Mouse (Mus musculus) adrenal gland, adult 2 months (tissue): Measurements from ENCODE around the gene Nxph3. TPM values are rescaled to one million over a fixed set of nuclear protein-coding genes. Genes with fewer than 3 reads are reported as not detected.
A peak's percentile ranks its signal among the peaks of the same experiment; 100 is the strongest.
"Not testable (repeated sequence)": the region's sequence is repeated elsewhere in the genome, so short reads cannot be mapped to it uniquely, and the experiment has no call there.

Experiments used
- DNase-seq: peaks from one replicate; pipeline ENCODE4 v3.0.0; 2021
- polyA plus RNA-seq: library from polyadenylated mRNA; depleted of rRNA; stranded (reverse); fragments of >200 nt; gene quantifications from 2 replicates; pipeline ENCODE4 v1.2.3, GENCODE M21; 2012
- total RNA-seq, 2 experiments: library from RNA; stranded (reverse); gene quantifications; 2 replicates each; pipeline ENCODE4 v1.2.3; 2021

The Nxph3 gene
- total and polyA plus RNA-seq, 3 experiments, result 1.6 to 6.2 (median 1.9) TPM

DNA sequence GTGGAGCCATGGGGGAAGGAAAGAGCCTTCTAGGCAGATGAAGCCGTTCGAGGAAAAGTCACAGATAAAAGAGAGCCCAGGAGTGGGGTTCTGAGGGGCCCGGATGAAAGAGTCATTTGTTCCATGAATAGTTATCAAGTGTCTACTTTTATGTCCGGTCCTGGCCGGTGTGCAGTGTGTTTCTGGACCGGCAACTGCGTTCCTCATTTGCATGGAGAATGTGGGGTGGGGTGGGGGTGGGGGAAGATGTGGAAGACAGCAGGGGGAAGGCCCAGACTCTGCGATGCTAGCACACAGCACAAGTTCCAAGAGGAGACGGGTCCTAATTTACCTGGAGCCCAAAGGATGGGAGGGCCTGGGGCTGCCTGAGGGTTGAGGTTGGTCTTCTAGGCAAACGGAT lies 4.9 kb upstream of the Nxph3 start:
- DNase-seq, result no peak

DNA sequence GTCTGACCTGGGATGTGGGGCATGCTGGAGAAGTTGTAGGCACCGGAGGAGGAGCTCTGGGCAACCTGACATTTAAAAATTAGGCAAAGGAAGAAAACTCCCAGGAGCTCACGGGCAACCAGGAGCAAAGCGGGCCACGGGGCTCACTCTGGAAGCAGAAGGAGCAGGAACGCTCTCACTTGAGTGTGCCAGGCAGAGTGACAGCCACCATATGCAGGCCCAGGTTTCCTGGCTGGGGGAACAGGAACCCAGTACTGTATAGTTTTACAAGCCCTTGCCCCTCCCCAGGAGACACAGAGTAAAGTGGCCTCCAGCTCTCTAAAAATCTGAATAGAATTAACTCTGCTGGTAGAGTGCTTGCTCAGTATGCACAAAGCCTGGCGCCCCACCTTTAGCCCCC lies 2.8 kb upstream of the Nxph3 start:
- no peak for DNase-seq

DNA sequence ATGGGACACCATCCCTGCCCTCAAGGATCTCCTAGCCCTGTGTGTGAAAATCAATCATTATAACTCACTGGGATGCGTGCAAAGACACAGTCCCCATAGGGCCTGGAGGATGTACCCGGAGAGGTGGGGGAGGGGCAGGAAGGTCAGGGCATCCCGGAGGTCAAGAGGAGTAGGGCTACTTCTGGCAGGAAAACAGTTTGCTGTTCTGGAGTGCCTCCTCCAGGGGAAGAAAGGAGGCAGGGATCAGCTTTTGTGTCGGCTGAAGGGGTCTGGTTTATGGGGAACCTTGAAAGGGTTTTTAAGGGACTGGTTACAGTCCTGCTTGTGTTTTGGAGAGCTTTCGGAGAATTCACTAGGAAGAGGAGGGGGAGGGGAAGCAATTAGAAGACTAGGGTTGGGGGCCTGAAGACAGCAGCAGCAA lies 2.1 kb upstream of the Nxph3 start:
- no peak for DNase-seq

DNA sequence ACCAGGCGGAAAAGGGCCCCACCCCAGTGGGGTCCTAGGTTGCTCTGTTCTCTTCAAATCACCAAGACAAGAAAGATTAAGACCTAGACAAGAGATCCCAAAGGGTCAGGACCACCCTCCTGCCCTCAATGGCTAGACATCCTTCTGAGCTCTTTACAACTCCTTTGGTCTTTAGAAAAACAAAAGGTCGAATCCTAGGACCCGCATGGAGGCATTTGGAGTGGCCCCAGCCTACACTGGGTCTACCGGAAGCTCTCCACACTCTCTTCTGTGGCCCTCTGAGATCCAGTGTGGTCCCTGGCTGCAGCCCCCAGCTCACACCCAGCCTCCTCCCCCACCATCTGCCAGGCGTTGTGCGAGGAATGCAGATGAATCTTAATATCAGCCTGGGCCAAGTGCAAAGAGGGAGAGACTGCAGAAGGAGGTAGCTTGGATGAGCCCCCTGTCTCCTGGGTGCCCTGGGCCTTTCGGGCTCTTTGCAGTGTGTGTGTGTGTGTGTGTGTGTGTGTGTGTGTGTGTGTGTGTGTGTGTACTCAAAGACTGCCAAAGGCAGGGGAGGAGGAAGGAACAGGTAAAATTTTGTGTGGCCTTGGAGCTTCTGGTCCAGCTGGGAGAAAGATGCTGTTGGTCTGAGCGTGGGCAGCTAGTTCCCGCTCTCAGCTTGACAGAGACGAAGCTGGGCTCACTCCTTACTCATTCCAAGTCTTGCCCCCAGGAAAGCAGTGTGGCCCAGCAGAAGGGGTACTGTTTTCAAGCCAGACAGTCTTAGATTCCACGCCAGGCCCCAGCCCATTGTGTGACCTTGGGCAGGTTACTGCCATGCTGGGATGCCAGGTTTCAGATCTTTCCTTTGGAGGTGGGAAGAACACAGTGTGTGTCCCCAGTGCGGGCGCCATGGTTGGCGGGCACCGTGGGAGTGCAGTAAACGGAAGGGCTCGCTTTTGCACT lies 1.3 kb upstream of the Nxph3 start:
- DNase-seq, result no peak

DNA sequence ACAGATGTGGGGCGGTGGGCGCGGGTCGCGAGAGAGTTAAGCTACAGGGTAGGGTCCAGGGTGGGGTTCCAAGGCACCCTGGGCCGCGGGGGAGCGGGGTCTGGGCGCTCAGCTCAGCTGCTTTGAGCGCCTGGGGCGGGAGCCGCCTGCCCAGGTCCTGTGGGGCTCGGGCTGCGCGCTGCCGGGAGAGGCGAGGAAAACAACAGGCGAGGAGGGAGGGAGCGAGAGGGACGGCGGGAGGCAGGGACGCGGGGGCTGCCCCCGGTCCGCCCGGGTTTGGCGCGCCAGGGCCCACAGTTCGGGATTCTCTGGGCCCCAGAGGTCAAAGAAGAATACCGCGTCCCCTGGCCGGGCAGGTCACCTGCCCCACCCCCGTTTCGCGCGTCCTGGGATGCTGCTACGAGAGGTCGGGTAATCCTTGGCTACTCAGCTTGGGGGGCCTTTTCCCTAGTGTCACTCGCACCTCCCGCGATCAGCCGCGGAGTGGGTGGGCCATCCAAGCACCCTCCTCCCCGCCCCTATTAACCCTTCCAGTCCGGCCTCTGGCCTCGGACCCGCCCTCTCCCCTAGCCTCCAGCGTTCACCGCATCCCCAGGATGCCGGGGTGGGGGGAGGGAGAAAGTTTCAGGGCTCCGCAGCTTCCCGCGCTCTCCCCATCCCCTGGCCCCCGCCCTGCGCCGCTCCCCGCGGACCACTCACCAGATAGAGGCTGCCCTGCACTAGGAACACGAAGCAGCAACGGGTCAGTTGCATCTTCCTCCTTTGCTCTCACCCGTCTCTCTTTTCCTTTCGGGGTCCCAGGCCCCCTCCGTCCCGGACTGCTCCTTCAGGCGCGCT lies 691 bp downstream of the Nxph3 start:
- peak; percentile 38 for DNase-seq

DNA sequence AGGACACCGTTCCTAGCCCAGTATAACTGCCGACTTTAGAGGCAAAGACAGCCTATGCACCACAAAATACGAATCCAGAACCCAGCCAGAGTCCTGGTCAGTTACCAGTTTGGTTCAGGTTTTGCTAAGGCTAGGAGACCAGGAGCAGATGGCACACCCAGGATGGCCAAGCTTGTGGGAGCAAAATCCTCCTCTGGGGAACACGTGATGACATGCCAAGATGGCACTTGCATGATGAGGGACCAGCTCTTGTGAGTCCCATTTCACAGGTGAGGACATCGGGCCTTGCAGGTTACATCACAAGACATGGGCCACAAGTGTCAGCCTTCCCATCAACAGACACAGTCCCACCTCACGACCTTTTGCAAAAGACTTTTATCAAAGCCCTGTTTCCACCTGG lies 2.0 kb downstream of the Nxph3 start:
- no peak for DNase-seq

DNA sequence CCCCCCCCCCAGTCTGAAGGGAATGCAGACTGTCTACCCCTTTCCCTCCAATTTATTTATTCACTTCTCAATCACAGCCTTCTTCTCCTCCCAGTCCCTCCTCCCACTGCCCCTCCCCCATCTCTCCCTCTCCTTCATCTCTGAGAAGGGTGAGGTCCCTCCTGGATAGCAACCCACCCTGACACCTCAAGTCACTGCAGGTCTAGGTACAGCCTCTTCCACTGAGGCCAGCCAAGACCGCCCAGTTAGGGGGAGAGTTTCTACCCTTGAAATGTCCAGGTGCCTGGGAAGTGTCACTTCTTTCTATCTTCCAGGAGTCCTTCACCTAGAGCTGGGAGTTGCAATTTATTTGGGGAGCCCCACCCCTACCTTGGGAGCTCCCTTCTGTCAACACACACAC lies 2.5 kb downstream of the Nxph3 start:
- DNase-seq, result no peak

DNA sequence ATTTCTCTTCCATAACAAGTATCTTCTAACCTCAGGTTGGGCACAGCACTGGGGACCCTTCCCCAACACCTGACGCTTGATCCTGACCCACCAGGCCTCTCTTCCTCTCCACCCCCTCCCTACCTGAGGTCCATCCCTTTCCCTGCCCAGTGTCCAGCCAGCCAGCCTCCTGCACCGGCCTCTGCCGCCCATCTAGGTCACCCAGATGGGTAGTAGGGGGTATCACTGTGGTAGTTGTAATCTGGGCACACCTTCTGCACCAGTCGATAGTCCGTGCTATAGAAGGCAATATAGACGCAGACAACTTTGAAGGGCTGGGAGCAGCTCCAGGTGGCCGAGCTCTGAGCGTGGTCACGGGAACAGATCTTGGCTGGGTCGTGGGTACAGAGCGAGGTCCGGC lies 3.7 kb downstream of the Nxph3 start:
- no peak for DNase-seq

DNA sequence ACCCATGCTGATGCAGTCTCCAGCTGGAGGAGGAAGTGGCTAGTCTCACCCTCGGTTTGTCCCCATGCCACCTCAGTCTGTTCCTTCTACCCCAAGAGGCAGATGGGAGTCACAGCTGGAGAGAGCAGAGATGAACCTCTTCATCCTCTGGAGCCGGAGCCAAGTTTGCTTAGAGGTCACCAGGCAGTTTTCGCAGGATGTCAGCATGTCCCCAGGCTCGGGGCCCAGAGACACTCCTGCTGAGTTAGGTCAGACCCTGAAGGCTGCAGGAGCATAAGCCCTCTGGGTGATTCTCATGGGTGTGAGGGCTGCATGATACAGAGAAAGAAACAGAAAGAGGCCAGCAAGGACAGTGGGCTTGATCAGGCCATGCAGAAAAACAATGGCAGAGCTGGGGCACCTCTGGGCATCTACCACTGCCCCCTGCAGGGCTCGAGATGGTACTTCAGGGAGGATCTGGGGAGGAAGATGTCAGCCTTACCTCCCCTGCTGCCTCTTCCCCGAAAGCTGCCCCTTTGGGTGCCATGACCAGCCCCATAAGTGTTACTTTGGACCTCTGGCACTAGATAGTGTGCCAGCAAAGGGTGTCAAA lies 5.1 kb downstream of the Nxph3 start:
- DNase-seq, result peak; percentile 65

DNA sequence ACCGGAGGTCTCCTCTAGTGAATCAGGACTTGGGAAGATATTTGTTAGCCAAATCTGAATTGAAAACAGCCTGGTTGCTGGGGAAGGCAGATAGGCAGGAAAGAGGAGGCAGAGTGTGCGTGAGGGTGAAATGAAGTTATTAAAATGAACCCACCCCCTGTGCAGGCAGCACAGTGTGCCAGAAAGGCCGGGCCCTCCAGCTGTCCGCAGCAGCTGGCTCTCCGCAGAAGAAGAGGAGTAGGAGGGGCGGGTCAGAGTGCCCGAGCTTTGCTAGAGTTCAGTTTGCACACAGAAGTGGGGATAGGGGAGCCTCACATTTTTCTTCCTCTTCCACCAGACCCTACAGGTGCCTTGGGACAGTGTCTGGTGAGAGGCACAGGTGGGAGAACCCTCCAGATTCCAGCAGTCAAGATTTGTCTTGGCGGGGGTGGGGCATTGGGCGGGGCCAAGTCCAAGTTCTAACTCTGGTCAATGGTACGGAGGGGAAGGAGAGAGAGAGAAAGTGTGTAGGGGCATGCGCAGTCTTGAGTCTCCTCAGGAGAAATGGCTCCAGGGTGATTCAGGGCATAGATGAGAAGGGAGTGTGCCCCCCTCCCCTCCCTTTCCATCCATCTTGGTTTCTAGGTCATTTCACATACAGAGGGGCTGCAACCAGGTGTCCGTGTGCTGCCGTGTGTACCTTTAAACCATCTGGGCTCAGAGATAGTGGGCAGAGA lies 6.0 kb downstream of the Nxph3 start:
- DNase-seq, result no peak

DNA sequence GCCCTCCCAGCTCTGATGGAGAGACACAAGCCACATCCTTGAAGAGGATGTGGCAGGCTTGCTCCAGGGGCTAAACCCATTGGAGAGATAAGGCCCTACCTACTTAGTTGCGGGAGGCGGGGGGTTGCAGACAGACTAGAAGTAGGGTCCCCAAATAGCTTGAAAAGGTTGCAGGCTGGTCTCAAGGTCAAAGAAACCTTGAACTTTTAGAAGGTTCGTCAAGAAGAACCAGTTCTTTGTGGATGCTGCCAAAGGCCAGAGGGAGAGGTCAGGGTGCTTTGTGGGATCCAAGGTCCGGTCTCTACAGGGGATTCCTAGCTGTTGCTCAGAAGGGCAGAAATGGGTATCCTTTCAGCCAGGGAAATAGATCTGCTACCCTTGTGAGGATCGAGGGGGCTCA lies 6.6 kb downstream of the Nxph3 start:
- DNase-seq, result peak; percentile 38

DNA sequence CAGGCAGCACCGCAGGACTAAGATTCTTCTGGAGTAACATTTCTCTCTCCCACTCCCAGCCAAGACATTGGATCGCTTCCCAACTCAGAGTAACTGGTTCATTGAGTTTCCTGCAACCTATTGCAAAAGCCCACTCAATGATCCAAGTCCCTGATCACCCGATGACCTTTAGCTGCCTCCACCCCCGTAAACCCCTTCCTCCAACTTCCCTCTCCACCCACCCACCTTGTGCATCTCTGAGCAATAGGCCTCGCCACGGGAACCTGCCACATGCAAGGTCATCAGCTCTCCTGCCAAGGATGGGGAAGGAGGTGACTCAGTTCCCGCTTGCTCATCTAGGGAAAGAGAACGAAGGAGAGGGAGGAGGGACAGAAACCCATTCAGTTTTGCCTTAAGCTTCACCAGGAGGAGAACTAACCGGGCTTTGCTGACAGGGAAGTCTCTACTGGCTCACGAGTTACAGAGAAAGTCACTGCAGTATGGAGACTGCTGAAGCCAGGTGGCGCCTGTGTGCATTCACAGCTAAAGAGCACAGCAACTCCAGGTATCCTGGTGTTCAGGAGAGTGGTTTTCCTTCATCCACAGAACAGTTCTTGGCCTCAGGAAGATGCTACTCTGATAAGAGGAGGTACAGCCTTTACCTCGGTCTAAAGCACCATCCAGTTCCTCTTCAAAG lies 7.2 kb downstream of the Nxph3 start:
- peak; percentile 90 for DNase-seq

DNA sequence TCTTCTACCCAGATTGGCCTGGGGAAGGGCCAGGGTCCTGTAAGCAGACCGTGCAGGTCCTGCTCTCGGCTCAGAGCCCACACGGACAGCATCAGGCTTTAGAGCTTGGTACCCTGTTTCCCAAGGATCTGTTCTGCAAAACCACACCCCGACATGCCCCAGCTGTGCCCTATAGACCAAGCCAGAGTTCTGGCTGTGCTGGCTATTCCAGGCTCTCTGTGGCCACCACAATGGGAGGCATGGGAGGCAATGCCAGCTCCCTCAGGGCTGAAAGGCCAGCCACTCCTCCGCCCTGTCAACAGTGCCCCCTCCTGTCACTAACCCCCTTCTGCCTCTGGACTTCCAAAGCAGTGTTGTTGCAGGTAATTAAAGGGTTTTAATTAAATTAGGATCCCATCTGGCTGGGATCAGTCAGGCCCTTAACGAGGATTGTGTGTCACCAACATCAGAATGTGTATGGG lies 10.1 kb downstream of the Nxph3 start:
- no peak for DNase-seq

DNA sequence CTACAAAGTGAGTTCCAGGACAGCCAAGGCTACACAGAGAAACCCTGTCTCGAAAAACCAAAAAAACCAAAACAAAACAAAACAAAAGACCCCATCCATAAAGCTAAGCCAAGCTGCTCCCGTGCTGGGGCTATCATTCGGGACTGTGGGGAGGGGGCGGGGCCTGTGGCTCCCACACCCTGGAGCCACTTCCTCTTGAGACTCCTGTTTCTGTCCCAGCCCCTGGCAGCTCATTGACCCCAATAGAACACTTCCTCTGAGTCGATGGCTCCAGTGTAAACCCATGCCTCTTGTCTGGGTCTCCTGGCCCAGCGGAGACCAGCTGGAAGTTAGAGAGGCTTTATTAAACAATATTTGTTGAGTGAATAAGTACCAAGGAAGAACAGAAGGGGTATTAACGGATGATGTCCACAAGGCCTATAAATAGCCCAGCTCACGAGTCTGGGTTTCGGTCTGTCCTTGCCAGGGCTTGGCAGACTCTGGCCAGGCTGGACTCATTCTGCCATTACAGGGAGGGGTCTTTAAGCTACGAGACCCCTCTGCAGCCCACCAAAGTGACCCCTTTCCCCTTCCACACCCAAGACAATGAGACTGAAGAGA lies 10.7 kb downstream of the Nxph3 start:
- no peak for DNase-seq

DNA sequence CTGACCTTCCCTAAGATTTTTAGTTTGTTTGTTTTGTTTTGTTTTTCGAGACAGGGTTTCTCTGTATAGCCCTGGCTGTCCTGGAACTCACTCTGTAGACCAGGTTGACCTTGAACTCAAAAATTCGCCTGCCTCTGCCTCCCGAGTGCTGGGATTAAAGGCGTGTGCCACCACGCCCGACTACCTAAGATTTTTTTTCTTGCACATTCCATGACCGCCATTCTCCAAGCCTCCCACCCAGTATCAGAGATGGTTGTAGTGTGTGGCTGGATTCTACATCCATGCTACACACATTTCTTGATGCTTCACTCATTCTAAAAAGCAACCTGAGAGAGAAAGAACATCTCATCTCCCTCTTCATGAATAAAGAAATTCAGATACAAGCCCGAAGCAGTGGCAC lies 12.5 kb downstream of the Nxph3 start:
- not testable (repeated sequence) for DNase-seq

DNA sequence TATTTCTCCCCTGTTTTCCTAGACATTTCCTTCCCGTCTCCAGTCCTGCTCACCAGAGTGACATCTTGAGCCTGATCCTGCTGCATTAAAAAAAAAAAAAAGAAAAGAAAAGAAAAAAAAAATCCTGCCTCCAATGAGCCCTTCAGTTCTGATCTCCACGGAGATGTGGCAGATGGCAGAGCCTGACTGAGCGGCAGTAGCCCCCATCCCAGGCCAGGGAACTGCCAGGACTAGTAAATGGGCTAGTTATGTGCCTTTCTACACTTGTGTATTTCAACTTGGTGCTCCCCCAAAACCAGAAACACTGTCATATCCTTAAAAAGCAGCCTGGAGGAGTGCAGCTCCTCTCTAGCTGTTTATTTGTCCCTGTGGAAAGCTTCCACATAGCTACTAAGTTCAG lies 13.5 kb downstream of the Nxph3 start:
- no peak for DNase-seq

DNA sequence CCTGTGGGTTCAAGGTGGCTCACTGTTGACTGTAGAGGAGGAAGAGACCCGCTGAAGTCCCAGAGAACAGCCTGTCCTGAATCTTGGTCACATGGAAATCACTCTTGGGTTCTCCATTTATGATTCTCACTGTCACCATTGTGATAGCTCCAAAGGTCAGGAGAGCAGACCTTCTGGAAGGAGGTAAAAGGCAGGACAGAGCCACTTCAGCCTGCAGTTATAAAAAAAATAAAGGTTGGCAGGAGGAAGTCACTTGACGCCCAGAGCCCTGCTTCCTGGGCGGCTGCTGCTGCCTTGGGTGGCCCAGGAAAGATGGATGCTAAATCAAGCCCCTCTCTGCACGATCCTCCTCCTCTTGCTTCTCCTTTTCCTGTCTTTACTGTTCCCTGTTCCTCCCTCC lies 14.0 kb downstream of the Nxph3 start:
- no peak for DNase-seq

DNA sequence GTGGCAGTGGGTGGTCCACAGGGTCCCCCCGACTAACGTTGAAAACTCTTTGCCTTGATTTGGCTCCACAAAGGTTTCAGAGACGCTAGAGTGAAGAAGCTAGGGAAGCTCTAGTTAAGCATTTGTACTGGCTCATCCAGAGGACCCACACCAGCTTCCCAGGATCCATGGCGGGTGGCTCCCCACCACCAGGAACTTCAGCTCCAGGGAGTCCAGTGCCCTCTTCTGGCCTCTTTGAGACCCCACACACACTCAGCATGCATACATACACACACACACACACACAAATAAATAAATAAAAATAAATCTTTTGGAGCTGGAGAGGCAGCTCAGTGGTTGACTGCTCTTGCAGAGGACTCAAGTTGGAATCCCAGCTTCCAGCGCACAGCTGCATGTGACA lies 16.4 kb downstream of the Nxph3 start:
- DNase-seq, result no peak

DNA sequence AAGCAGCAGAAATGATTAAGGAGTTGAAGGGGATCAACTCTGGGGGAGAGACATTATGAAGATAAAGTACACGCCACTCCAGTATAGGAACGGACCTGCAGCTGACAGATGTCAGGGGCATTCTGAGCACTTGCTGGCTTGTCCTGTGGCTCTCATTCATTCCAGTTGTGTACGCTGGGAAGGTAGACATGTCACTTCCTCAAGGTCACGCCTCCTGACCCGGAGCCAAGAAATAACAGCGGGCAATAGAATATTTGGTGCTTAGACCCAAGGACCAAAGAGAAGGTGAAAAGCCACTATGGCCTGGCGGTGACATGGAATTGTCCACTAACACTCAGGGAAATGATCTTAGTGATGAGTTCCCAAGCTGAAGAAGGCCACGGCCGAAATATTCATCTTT lies 18.5 kb downstream of the Nxph3 start:
- peak; percentile 53 for DNase-seq

DNA sequence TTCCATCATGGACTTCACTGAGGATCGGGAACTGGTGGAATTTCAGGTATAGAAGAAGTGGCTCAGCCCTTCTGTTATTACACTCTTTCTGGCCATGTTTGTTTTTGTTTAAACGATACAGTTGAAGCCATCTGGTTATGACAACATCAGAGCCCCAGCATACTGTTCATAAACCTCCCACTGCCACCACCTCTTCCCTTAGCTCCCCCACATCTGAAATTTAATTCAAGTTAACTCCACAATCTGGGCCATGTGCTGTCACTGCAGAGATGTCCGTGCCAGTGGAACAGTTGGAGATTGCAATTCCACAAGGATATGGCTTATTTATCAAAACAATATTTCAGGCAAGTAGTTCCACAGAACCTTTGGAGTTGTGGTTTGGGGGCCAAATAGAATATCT lies 20.0 kb downstream of the Nxph3 start:
- no peak for DNase-seq

DNA sequence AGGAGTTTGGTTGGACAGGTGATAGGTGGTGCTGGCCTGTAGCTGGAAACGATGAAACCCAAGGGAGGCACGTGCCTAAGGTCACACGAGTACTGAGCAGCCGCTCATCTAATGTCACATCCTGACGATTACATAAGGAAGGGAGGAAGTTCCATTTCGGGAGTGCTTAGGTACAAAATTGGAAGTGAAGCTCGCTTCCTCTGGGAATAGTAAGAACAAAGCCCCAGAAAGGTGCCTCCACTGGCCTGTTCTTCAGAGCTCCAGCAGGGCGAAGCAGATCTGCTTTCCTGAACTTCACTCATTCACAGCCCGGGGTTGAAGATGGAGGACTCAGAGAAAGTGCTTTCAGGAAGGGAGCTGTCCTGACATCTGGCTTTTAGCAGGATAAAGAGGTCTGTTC lies 20.4 kb downstream of the Nxph3 start:
- no peak for DNase-seq
